Mouse (Mus musculus): ENCODE results near the gene Nceh1. TPM values are rescaled to one million over a fixed set of nuclear protein-coding genes. Genes with fewer than 3 reads are reported as not detected.

Gene Nceh1
- polyA plus RNA-seq, 1 experiment from 2014 or later = 6.7 TPM

GRCm38 (mm10) chr3:27196529-27196928 lies 13.8 kb downstream of the Nceh1 start:
- H3K9me3 ChIP-seq (ENCODE audit: control insufficient read depth, low read depth, low read length) = no peaks in the 10 kb centered on the region
- no peak overlapping the region for H3K4me3 ChIP-seq (ENCODE audit: low read depth, low read length)
- H3K4me2 ChIP-seq (replicated peaks; ENCODE audit: low read depth, low read length) = no peak overlapping the region
- no peaks in the 10 kb centered on the region for H3K27me3 ChIP-seq (ENCODE audit: control insufficient read depth, insufficient read depth, low read length)
- no peak overlapping the region for H3K27ac ChIP-seq (ENCODE audit: low read length)
- WGBS = 80% methylated on average over 1 of the region's 1 CpGs
- ATAC-seq (ENCODE audit: insufficient number of reproducible peaks, insufficient read depth, low FRiP score, low read depth) = no peak
- no peaks in the 10 kb centered on the region for H3K4me1 ChIP-seq (ENCODE audit: control insufficient read depth, insufficient read depth, low read length)
- no peaks in the 10 kb centered on the region for H3K36me3 ChIP-seq (ENCODE audit: control insufficient read depth, insufficient read depth, low read length)
- no peak overlapping the region for H3K9ac ChIP-seq (replicated peaks; ENCODE audit: low read depth, low read length)

DNA sequence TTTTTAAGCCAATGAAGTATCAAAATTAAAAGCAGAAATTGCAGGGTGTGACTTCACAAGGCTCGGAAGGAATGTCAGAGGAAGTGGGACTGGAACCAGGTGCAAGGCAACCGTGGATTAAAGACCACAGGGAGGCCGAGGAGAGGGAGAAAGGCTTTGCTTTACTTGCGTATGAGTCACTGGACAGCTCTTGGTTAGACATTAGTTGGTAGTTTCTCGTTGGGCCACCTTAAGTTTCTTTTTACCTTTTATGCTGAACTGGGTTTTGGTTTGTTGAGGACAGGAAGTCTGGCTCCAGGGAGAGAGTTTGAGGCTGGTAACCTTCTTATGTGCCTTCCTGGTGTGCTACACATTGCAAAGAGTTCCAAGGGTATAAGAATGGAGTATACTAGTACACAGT lies 15.1 kb downstream of the Nceh1 start:
- no peak overlapping the region for H3K27ac ChIP-seq (ENCODE audit: low read length)
- no peaks in the 10 kb centered on the region for H3K36me3 ChIP-seq (ENCODE audit: control insufficient read depth, insufficient read depth, low read length)
- no peak overlapping the region for H3K4me2 ChIP-seq (replicated peaks; ENCODE audit: low read depth, low read length)
- 73% methylated on average over 5 of the region's 5 CpGs for WGBS
- no peak overlapping the region for H3K4me3 ChIP-seq (ENCODE audit: low read depth, low read length)
- H3K9me3 ChIP-seq (ENCODE audit: control insufficient read depth, low read depth, low read length) = no peaks in the 10 kb centered on the region
- H3K9ac ChIP-seq (replicated peaks; ENCODE audit: low read depth, low read length) = no peak overlapping the region
- H3K4me1 ChIP-seq (ENCODE audit: control insufficient read depth, insufficient read depth, low read length) = no peaks in the 10 kb centered on the region
- ATAC-seq (ENCODE audit: insufficient number of reproducible peaks, insufficient read depth, low FRiP score, low read depth) = no peak
- no peaks in the 10 kb centered on the region for H3K27me3 ChIP-seq (ENCODE audit: control insufficient read depth, insufficient read depth, low read length)

- no peaks in the 10 kb centered on the region for H3K36me3 ChIP-seq (ENCODE audit: control insufficient read depth, insufficient read depth, low read length)
- H3K27ac ChIP-seq (ENCODE audit: low read length) = no peak overlapping the region
- WGBS = 83% methylated on average over 7 of the region's 7 CpGs
- ATAC-seq (ENCODE audit: insufficient number of reproducible peaks, insufficient read depth, low FRiP score, low read depth) = no peak
- no peaks in the 10 kb centered on the region for H3K27me3 ChIP-seq (ENCODE audit: control insufficient read depth, insufficient read depth, low read length)
- no peak overlapping the region for H3K4me3 ChIP-seq (ENCODE audit: low read depth, low read length)
- H3K9ac ChIP-seq (replicated peaks; ENCODE audit: low read depth, low read length) = no peak overlapping the region
- no peaks in the 10 kb centered on the region for H3K9me3 ChIP-seq (ENCODE audit: control insufficient read depth, low read depth, low read length)
- H3K4me1 ChIP-seq (ENCODE audit: control insufficient read depth, insufficient read depth, low read length) = no peaks in the 10 kb centered on the region
- H3K4me2 ChIP-seq (replicated peaks; ENCODE audit: low read depth, low read length) = no peak overlapping the region
Measured at GRCm38 (mm10) chr3:27199120-27199519, 16.4 kb downstream of the Nceh1 start.

GRCm38 (mm10) chr3:27201728-27202411 lies 19.1 kb downstream of the Nceh1 start:
- 81% methylated on average over 5 of the region's 5 CpGs for WGBS
- Histone ChIP-seq H3K9me3 (ENCODE audit: control insufficient read depth, low read depth, low read length) (no peaks in the 10 kb centered on the region), H3K4me2 (replicated peaks; ENCODE audit: low read depth, low read length) (no peak overlapping the region), H3K9ac (replicated peaks; ENCODE audit: low read depth, low read length) (no peak overlapping the region), H3K36me3 (ENCODE audit: control insufficient read depth, insufficient read depth, low read length) (no peaks in the 10 kb centered on the region), H3K4me3 (ENCODE audit: low read depth, low read length) (no peak overlapping the region), H3K4me1 (ENCODE audit: control insufficient read depth, insufficient read depth, low read length) (peaks cover 18% of the 10 kb centered on the region; the same call in 1 of the 2 replicates), H3K27me3 (ENCODE audit: control insufficient read depth, insufficient read depth, low read length) (no peaks in the 10 kb centered on the region), H3K27ac (ENCODE audit: low read length) (no peak overlapping the region)
- ATAC-seq (ENCODE audit: insufficient number of reproducible peaks, insufficient read depth, low FRiP score, low read depth) = no peak

DNA sequence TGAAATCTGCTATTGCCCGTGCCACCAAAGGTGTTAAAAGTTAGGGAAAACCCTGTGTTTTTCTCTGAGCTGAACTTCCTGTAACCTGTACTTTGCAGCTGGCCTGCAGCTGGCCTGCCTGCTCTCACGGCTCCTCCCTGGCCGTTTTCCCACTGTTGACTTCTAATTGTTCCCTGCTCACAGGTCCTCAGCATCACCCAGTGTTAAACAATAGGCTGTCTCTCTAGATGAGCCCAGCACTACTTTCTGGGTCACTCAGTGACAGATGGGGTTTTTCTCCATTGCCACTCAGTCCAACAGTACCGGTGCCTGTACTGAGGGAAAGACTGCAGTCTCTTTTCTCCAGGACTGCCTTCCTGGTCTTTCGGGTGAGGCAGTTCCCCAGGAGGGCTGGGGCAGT lies 22.3 kb downstream of the Nceh1 start:
- Histone ChIP-seq H3K27ac (ENCODE audit: low read length) (peak overlapping the region; percentile 84), H3K9ac (replicated peaks; ENCODE audit: low read depth, low read length) (no peak overlapping the region), H3K9me3 (ENCODE audit: control insufficient read depth, low read depth, low read length) (no peaks in the 10 kb centered on the region), H3K36me3 (ENCODE audit: control insufficient read depth, insufficient read depth, low read length) (no peaks in the 10 kb centered on the region), H3K4me2 (replicated peaks; ENCODE audit: low read depth, low read length) (no peak overlapping the region), H3K27me3 (ENCODE audit: control insufficient read depth, insufficient read depth, low read length) (no peaks in the 10 kb centered on the region), H3K4me3 (ENCODE audit: low read depth, low read length) (no peak overlapping the region), H3K4me1 (ENCODE audit: control insufficient read depth, insufficient read depth, low read length) (peaks cover 19% of the 10 kb centered on the region; the same call in 1 of the 2 replicates)
- 21% methylated on average over 5 of the region's 5 CpGs for WGBS
- peak; percentile 31; the same call in 1 of the 2 replicates for ATAC-seq (ENCODE audit: insufficient number of reproducible peaks, insufficient read depth, low FRiP score, low read depth)

DNA sequence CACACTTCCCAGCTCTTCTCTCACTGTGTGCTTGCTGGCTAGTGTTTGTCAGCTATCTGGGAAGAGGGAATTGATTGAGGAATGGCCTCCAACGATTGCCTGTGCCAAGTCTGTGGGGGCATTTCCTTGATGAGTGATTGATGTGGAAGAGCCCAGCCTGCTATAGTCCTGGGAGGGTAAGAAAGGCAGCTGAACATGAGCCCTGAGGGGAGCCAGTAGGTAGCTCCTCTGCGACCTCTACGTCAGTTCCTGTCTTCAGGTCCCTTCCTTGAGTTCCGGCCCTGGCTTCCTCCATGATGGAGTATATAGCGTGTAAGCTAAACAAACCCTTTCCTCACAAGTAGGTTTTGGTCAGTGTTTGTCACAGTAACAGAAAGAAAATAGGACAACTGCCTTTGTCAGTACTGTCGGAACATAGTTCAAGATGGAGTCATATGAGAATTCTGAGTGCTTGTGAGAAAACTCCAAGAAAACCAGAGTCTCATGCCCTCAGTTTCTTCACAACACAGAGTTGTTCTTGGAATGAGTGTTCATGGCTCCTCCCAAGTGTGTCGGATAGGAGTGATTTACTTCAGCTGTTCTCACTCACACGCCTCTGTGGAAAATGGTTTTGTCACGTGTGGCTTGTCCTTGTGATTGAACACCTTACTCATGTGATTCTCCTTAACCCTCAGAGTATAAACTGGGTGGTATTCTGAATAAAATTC lies 22.9 kb downstream of the Nceh1 start:
- no peak overlapping the region for H3K4me3 ChIP-seq (ENCODE audit: low read depth, low read length)
- peak overlapping the region; percentile 84 for H3K27ac ChIP-seq (ENCODE audit: low read length)
- no peaks in the 10 kb centered on the region for H3K36me3 ChIP-seq (ENCODE audit: control insufficient read depth, insufficient read depth, low read length)
- no peaks in the 10 kb centered on the region for H3K27me3 ChIP-seq (ENCODE audit: control insufficient read depth, insufficient read depth, low read length)
- no peak for ATAC-seq (ENCODE audit: insufficient number of reproducible peaks, insufficient read depth, low FRiP score, low read depth)
- H3K4me2 ChIP-seq (replicated peaks; ENCODE audit: low read depth, low read length) = no peak overlapping the region
- H3K4me1 ChIP-seq (ENCODE audit: control insufficient read depth, insufficient read depth, low read length) = peaks cover 19% of the 10 kb centered on the region; the same call in 1 of the 2 replicates
- H3K9me3 ChIP-seq (ENCODE audit: control insufficient read depth, low read depth, low read length) = no peaks in the 10 kb centered on the region
- H3K9ac ChIP-seq (replicated peaks; ENCODE audit: low read depth, low read length) = no peak overlapping the region
- 56% methylated on average over 9 of the region's 9 CpGs for WGBS

GRCm38 (mm10) chr3:27206221-27206560 lies 23.4 kb downstream of the Nceh1 start:
- Histone ChIP-seq H3K4me1 (ENCODE audit: control insufficient read depth, insufficient read depth, low read length) (peaks cover 19% of the 10 kb centered on the region; the same call in 1 of the 2 replicates), H3K36me3 (ENCODE audit: control insufficient read depth, insufficient read depth, low read length) (no peaks in the 10 kb centered on the region), H3K9ac (replicated peaks; ENCODE audit: low read depth, low read length) (no peak overlapping the region), H3K27me3 (ENCODE audit: control insufficient read depth, insufficient read depth, low read length) (no peaks in the 10 kb centered on the region), H3K27ac (ENCODE audit: low read length) (peak overlapping the region; percentile 84), H3K4me3 (ENCODE audit: low read depth, low read length) (no peak overlapping the region), H3K9me3 (ENCODE audit: control insufficient read depth, low read depth, low read length) (no peaks in the 10 kb centered on the region), H3K4me2 (replicated peaks; ENCODE audit: low read depth, low read length) (no peak overlapping the region)
- WGBS = 49% methylated on average over 4 of the region's 4 CpGs
- peak; percentile 48; the same call in 1 of the 2 replicates for ATAC-seq (ENCODE audit: insufficient number of reproducible peaks, insufficient read depth, low FRiP score, low read depth)

- H3K9ac ChIP-seq (replicated peaks; ENCODE audit: low read depth, low read length) = no peak overlapping the region
- peaks cover 19% of the 10 kb centered on the region; the same call in 1 of the 2 replicates for H3K4me1 ChIP-seq (ENCODE audit: control insufficient read depth, insufficient read depth, low read length)
- no peak overlapping the region for H3K4me3 ChIP-seq (ENCODE audit: low read depth, low read length)
- H3K27ac ChIP-seq (ENCODE audit: low read length) = peak overlapping the region; percentile 84
- H3K4me2 ChIP-seq (replicated peaks; ENCODE audit: low read depth, low read length) = no peak overlapping the region
- H3K27me3 ChIP-seq (ENCODE audit: control insufficient read depth, insufficient read depth, low read length) = no peaks in the 10 kb centered on the region
- 72% methylated on average over 8 of the region's 8 CpGs for WGBS
- H3K9me3 ChIP-seq (ENCODE audit: control insufficient read depth, low read depth, low read length) = no peaks in the 10 kb centered on the region
- H3K36me3 ChIP-seq (ENCODE audit: control insufficient read depth, insufficient read depth, low read length) = no peaks in the 10 kb centered on the region
- peak; percentile 16; the same call in 1 of the 2 replicates for ATAC-seq (ENCODE audit: insufficient number of reproducible peaks, insufficient read depth, low FRiP score, low read depth)
Measured at GRCm38 (mm10) chr3:27206577-27206976, 23.8 kb downstream of the Nceh1 start.

Measured in stomach, embryonic 14.5 days (tissue).